10 mouse cellular contexts compared by ENCODE assay signal in genomic region chr11:46733242-46733789, GRCm38 (mm10). TPM values are rescaled to one million over a fixed set of nuclear protein-coding genes. Genes with fewer than 3 reads are reported as not detected.
DNase-seq lines count a peak whose midpoint lies in the region; ATAC-seq and TF ChIP-seq lines count a peak whose summit lies in the region.
"Had no signal": no experiment of that assay in that cellular context is flagged by ENCODE, and none has a peak within 500 bp of the region (broad histone marks: within the 10 kb centered on the region; RNA-seq: fewer than 3 reads in every experiment).

No protein-coding gene starts in this region.

- H3K27me3 ChIP-seq in kidney, postnatal 0 days (ENCODE audit: insufficient read depth, low read length): no peaks in the 10 kb centered on the region
- H3K27me3 ChIP-seq: liver, embryonic 15.5 days; stomach, embryonic 15.5 days had no signal

- H3K9me3 ChIP-seq in ES-E14 (ENCODE audit: control insufficient read depth, insufficient read depth, low read depth, low read length): no peaks in the 10 kb centered on the region
- no peaks in the 10 kb centered on the region for H3K9me3 ChIP-seq in kidney, postnatal 0 days (replicated peaks; ENCODE audit: low read length)
- H3K9me3 ChIP-seq: liver, embryonic 15.5 days; stomach, embryonic 15.5 days had no signal

- no peak for ATAC-seq in kidney, postnatal 0 days (replicated peaks; ENCODE audit: low FRiP score, low read depth)

- intact Hi-C loops in gastrocnemius, postnatal 36 days (cut with DNase I): no loop called here

- no peak overlapping the region for H3K4me3 ChIP-seq in ES-E14 (ENCODE audit: insufficient read depth in 1 of 2, low read depth in 1 of 2, low read length in 2 of 2, poor library complexity in 1 of 2, severe bottlenecking in 1 of 2)
- no peak overlapping the region for H3K4me3 ChIP-seq in kidney, postnatal 0 days (replicated peaks; ENCODE audit: low read depth, low read length)
- H3K4me3 ChIP-seq: liver, embryonic 15.5 days; stomach, embryonic 15.5 days had no signal

- H3K27ac ChIP-seq in ES-E14 (ENCODE audit: insufficient read depth, low read depth, low read length, poor library complexity, severe bottlenecking): no peak overlapping the region
- no peak overlapping the region for H3K27ac ChIP-seq in kidney, postnatal 0 days
- H3K27ac ChIP-seq: liver, embryonic 15.5 days; stomach, embryonic 15.5 days had no signal

- no peak overlapping the region for H3K9ac ChIP-seq in ES-E14 (ENCODE audit: insufficient read depth, low read depth, low read length, poor library complexity, severe bottlenecking)
- no peak overlapping the region for H3K9ac ChIP-seq in kidney, postnatal 0 days (ENCODE audit: low read depth, low read length)
- H3K9ac ChIP-seq: liver, embryonic 15.5 days; stomach, embryonic 15.5 days had no signal

- 63% methylated on average over 6 of the region's 6 CpGs for WGBS in kidney, postnatal 0 days

- H3K4me1 ChIP-seq in ES-E14 (ENCODE audit: control insufficient read depth in 2 of 2, insufficient read depth in 2 of 2, low read length in 2 of 2, poor library complexity in 1 of 2): no peaks in the 10 kb centered on the region
- no peaks in the 10 kb centered on the region for H3K4me1 ChIP-seq in kidney, postnatal 0 days (replicated peaks; ENCODE audit: insufficient read depth, low read length)
- H3K4me1 ChIP-seq: liver, embryonic 15.5 days; stomach, embryonic 15.5 days had no signal

- DNase-seq in layer of hippocampus, adult 11-12 months (ENCODE audit: low spot score): peak; percentile 14
- no peak for DNase-seq in layer of hippocampus, adult 9-10 months (ENCODE audit: low spot score)
- DNase-seq in ES-E14 (ENCODE audit: low read depth, low spot score): no peak
- DNase-seq in brain, adult 2 months (ENCODE audit: low read depth, low spot score): peak; percentile 58
- DNase-seq in kidney, postnatal 0 days (ENCODE audit: low spot score): peak; percentile 50
- DNase-seq in retina, postnatal 1 day: peak; percentile 21
- DNase-seq in gastrocnemius, postnatal 36 days: no peak
- no peak for DNase-seq in urinary bladder, adult 2 months (ENCODE audit: low spot score)

- H3K36me3 ChIP-seq in ES-E14 (ENCODE audit: control insufficient read depth, insufficient read depth, low read length, poor library complexity, severe bottlenecking): no peaks in the 10 kb centered on the region
- H3K36me3 ChIP-seq in kidney, postnatal 0 days (ENCODE audit: insufficient read depth, low read length): no peaks in the 10 kb centered on the region
- H3K36me3 ChIP-seq: liver, embryonic 15.5 days; stomach, embryonic 15.5 days had no signal

- no peak overlapping the region for H3K4me2 ChIP-seq in kidney, postnatal 0 days (ENCODE audit: low read length)
- H3K4me2 ChIP-seq: liver, embryonic 15.5 days; stomach, embryonic 15.5 days had no signal

- peak; percentile 66 for TF ChIP-seq CTCF in kidney, postnatal 0 days (IDR thresholded peaks at IDR 0.05; ENCODE audit: low read depth)

- in situ Hi-C loops in ES-E14 (cut with MboI; ENCODE audit: low sequenced_read_pairs in 2 of 2, unreplicated experiment in 2 of 2): no loop called here

TF ChIP-seq in ES-E14, 5 proteins besides CTCF, POLR2A, EP300 and RAD21:
- TF ChIP-seq CHD2 (IDR thresholded peaks at IDR 0.05; ENCODE audit: low read depth, low read length) (no peak), MAFK (IDR thresholded peaks at IDR 0.05; ENCODE audit: insufficient read depth, low read depth, low read length) (no peak), ZC3H11A (IDR thresholded peaks at IDR 0.05; ENCODE audit: borderline replicate concordance, low read depth, low read length) (0 out of 2 replicates have a peak, but pooled peaks have one; percentile 37)

RNA-seq across cellular contexts. Expression of gene Havcr1, which starts 1.6 kb away (rescaled TPM):
- 0.22 TPM in 1 of 2 replicates, not detected in the other for total RNA-seq in ES-E14 (2012; rRNA removed)
- polyA plus RNA-seq in kidney, postnatal 0 days (2015; fragmentation: Nextera tagmentation; extraction: Ambion mirVana): 0.80 and 0.93 TPM in 2 replicates
- not detected for total RNA-seq in gastrocnemius, postnatal 36 days (2021)
- polyA plus RNA-seq in urinary bladder, adult 2 months (2012; rRNA removed): 0.04 and 0.23 TPM in 2 replicates
- polyA plus RNA-seq: liver, embryonic 15.5 days; stomach, embryonic 15.5 days had no signal

RNA-seq across cellular contexts. Expression of gene Timd2, which starts 26.5 kb away (rescaled TPM):
- 0.16 and 5.2 TPM in 2 replicates for total RNA-seq in ES-E14 (2012; rRNA removed)
- polyA plus RNA-seq in kidney, postnatal 0 days (2015; fragmentation: Nextera tagmentation; extraction: Ambion mirVana): 0.67 and 0.70 TPM in 2 replicates
- total RNA-seq in gastrocnemius, postnatal 36 days (2021): not detected
- not detected in 2 replicates for polyA plus RNA-seq in urinary bladder, adult 2 months (2012; rRNA removed)

Comparison
In these comparisons a context has a peak if more than half of its experiments do, and no peak if none do; other contexts are left out.
1. DNase-seq: peak in layer of hippocampus, adult 11-12 months (single experiment), brain, adult 2 months (single experiment), kidney, postnatal 0 days (single experiment) and retina, postnatal 1 day (single experiment); none in layer of hippocampus, adult 9-10 months (single experiment), ES-E14 (single experiment), gastrocnemius, postnatal 36 days (0 of 2) and urinary bladder, adult 2 months (single experiment).